Mouse (Mus musculus): Measurements from ENCODE around the gene Phlda2.
A peak's percentile ranks its signal among the peaks of the same experiment; 100 is the strongest.

Gene Phlda2

GRCm38 (mm10) chr7:143461920-143462319 lies 41.0 kb downstream of the Phlda2 start:
- DNase-seq (ENCODE audit: low spot score): no peak

- no peak for DNase-seq (ENCODE audit: low spot score)
Observed at GRCm38 (mm10) chr7:143461294-143461870, 41.6 kb downstream of the Phlda2 start.

- peak; percentile 82 for DNase-seq (ENCODE audit: low spot score)
Observed at GRCm38 (mm10) chr7:143460874-143461273, 42.1 kb downstream of the Phlda2 start, which contains the start of gene Cdkn1c. TSS of gene Cdkn1c (minus strand) at chr7:143461050.

GRCm38 (mm10) chr7:143460217-143460834 lies 42.6 kb downstream of the Phlda2 start:
- no peak for DNase-seq (ENCODE audit: low spot score)

GRCm38 (mm10) chr7:143459332-143460211 lies 43.4 kb downstream of the Phlda2 start:
- no peak for DNase-seq (ENCODE audit: low spot score)

GRCm38 (mm10) chr7:143458963-143459331 lies 44.0 kb downstream of the Phlda2 start:
- DNase-seq (ENCODE audit: low spot score): no peak

All from ovary, adult 18-20 months (tissue).